Mouse (Mus musculus): ENCODE data around the gene C1qtnf6.

C1qtnf6 gene

GRCm38 (mm10) chr15:78479470-78479869 is 51.7 kb downstream of the C1qtnf6 start:
- DNase-seq, result no peak

GRCm38 (mm10) chr15:78478073-78478472 is 53.1 kb downstream of the C1qtnf6 start:
- no peak for DNase-seq

GRCm38 (mm10) chr15:78476878-78477277 is 54.3 kb downstream of the C1qtnf6 start:
- DNase-seq, result no peak

GRCm38 (mm10) chr15:78475604-78476031 is 55.6 kb downstream of the C1qtnf6 start:
- DNase-seq, result no peak

- no peak for DNase-seq
Observed at GRCm38 (mm10) chr15:78473442-78473841, 57.8 kb downstream of the C1qtnf6 start.
